Mouse (Mus musculus): ENCODE measurements at regions not wholly inside any gene's neighbourhood (a gene's known extent, or its start where the extent isn't known, plus 50 kb on each side); places are given as distances from the start of the nearest gene placed in this dataset.

DNA sequence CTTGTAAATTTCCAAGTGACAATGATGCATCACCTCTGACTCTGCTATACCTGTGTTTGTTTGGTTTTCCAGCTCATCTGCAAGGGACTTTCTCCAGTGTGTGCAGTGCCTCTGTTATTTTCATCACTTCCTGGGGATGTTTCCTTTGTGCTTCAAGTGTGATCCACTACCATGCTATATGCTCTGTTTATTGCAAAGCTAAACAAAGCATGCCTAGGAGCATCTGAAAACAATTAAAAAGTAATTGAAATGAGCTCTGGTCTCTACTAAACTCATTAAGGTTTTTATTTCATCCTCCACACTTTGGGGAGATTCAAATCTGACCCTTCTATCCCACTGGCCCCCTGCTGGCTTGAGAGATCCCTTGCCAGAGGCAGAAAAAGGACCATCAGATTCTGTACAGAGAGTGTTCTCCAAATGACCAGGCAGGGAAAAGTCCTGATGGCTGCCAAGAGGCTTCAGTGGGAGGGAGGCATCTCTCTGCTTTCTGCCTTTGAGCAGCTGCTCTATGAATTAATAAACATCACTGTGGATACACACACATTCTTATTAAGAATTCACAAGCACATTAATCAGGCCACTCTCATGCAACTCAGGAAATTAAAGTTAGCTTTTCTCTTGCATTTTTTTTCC is 57.0 kb downstream of the Amd2 start:
- no peak overlapping the region for H3K4me3 ChIP-seq (replicated peaks; ENCODE audit: insufficient read depth, low read depth, low read length)
- no peaks in the 10 kb centered on the region for H3K4me1 ChIP-seq (ENCODE audit: control insufficient read depth, insufficient read depth, low read length)
- TF ChIP-seq POLR2A (IDR thresholded peaks at IDR 0.05; ENCODE audit: borderline replicate concordance, insufficient read depth, low read length) (no peak), CTCF (IDR thresholded peaks at IDR 0.05; ENCODE audit: borderline replicate concordance, insufficient read depth, low read depth, low read length) (no peak)
- no peak overlapping the region for H3K27ac ChIP-seq (ENCODE audit: insufficient read depth, low read length)
- H3K27me3 ChIP-seq (ENCODE audit: control insufficient read depth, insufficient read depth, low read length) = no peaks in the 10 kb centered on the region
- peak; percentile 17 to 46 for DNase-seq

DNA sequence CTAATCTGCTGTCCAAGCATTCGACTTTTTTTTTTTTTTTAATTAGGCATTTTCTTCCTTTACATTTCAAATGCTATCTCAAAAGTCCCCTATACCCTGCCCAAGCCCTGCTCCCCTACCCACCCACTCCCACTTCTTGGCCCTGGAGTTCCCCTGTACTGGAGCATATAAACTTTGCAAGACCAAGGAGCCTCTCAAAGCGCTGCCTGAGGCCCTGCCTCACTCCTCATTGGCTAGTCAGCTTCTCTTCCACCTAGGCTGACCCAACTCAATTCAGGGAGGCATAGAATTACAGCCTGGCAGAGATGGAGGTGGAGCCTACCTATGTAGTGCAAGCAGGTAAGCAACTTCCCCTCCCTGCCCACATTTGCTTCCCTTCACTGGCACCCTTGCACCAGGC is 61.8 kb downstream of the Amd2 start:
- Histone ChIP-seq H3K27me3 (ENCODE audit: control insufficient read depth, insufficient read depth, low read length) (no peaks in the 10 kb centered on the region), H3K27ac (ENCODE audit: insufficient read depth, low read length) (no peak overlapping the region), H3K4me1 (ENCODE audit: control insufficient read depth, insufficient read depth, low read length) (no peaks in the 10 kb centered on the region), H3K4me3 (replicated peaks; ENCODE audit: insufficient read depth, low read depth, low read length) (no peak overlapping the region)
- 78% methylated on average over 2 of the region's 2 CpGs for WGBS
- no peak for DNase-seq
- TF ChIP-seq CTCF (IDR thresholded peaks at IDR 0.05; ENCODE audit: borderline replicate concordance, insufficient read depth, low read depth, low read length) (no peak), POLR2A (IDR thresholded peaks at IDR 0.05; ENCODE audit: borderline replicate concordance, insufficient read depth, low read length) (no peak)

DNA sequence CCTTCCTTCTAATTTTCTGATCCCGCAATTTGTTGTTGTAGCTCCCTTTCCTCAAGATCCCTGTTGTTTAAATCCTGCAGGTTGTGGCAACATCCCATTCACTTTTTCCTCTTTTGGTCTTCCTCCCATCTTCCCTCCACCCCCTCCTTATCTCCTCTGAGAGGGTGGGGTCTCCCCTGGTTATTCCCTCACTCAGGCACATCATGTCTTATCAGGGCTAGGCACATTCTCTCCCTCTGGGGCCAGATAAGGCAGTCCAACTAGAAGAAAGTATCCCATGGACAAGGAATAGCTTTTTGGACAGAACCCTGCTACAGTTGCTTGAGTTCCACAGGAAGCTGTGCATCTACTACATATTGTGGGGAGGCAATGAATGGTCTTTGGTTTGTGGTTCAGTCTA is 90.8 kb downstream of the Amd2 start:
- Histone ChIP-seq H3K27ac (ENCODE audit: insufficient read depth, low read length) (no peak overlapping the region), H3K4me3 (replicated peaks; ENCODE audit: insufficient read depth, low read depth, low read length) (no peak overlapping the region), H3K4me1 (ENCODE audit: control insufficient read depth, insufficient read depth, low read length) (no peaks in the 10 kb centered on the region), H3K27me3 (ENCODE audit: control insufficient read depth, insufficient read depth, low read length) (no peaks in the 10 kb centered on the region)
- TF ChIP-seq CTCF (IDR thresholded peaks at IDR 0.05; ENCODE audit: borderline replicate concordance, insufficient read depth, low read depth, low read length) (no peak), POLR2A (IDR thresholded peaks at IDR 0.05; ENCODE audit: borderline replicate concordance, insufficient read depth, low read length) (no peak)
- WGBS = 100% methylated on average over 1 of the region's 1 CpGs
- DNase-seq = no peak

DNA sequence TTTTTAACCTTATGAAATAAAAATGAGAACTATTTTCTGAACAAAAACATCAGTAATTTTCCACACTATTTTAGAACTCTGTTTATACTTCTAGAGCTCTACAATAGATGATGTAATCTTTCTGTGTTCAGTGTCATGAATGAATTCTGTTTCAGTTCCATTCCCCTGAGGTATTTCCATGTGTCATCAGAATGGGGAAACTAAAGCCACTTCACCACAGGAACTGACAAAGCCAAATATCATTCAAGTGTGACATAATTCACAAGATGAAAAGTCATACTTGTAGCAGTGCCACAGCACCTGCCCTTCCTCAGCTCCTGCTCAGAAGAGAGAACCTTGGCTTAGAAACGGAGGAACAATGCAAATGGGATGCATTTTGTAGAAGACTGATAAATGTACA is 125.4 kb downstream of the Amd2 start:
- Histone ChIP-seq H3K27ac (ENCODE audit: insufficient read depth, low read length) (no peak overlapping the region), H3K4me1 (ENCODE audit: control insufficient read depth, insufficient read depth, low read length) (no peaks in the 10 kb centered on the region), H3K27me3 (ENCODE audit: control insufficient read depth, insufficient read depth, low read length) (no peaks in the 10 kb centered on the region), H3K4me3 (replicated peaks; ENCODE audit: insufficient read depth, low read depth, low read length) (no peak overlapping the region)
- DNase-seq = no peak
- WGBS = 11% methylated on average over 1 of the region's 1 CpGs
- no peak for TF ChIP-seq CTCF (IDR thresholded peaks at IDR 0.05; ENCODE audit: borderline replicate concordance, insufficient read depth, low read depth, low read length)

All from cerebellum, adult 2 months (tissue).